Mouse (Mus musculus): ENCODE measurements around the gene Rbm38.

The Rbm38 gene

DNA sequence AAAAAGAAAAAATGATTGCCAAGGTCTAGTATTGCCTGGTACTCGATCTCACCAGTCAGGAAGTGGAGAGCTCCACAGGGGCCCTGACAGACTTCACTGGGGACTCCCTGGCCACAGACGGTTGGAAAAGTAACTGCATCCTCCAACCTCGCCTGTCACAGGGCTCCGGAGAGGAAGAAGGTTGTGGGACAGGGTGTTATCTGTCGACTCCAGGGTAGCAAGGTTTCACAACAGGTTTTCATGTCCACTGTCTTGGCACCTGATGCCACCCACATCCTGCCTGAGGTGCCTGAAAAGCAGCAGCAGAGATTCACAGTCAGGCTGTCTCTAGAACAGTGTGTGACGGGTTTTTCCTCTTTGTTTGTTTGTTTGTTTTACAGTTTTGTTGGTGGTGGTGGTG is 2.4 kb upstream of the Rbm38 start:
- DNase-seq (ENCODE audit: low spot score), result peak; percentile 89

DNA sequence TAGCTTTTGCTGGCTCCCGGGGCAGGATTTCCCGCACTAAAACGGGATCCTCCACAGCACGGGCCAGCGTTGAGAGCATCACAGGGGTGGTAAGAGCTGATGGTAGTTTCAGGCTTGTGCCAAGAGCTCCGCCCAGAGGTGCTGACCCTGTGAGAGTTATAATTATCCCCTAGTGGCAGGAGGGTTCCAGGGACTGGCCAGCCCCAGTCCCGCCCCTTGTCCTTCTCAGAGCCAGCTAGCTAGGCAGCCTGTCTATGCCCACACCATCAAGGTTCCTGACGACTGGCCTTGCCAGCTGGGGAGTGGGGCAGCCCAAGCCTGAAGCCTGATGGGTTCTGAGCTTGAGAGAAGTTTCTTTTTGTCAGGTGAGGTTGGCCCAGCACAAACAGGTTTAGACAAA is 1.7 kb upstream of the Rbm38 start:
- DNase-seq (ENCODE audit: low spot score), result no peak

DNA sequence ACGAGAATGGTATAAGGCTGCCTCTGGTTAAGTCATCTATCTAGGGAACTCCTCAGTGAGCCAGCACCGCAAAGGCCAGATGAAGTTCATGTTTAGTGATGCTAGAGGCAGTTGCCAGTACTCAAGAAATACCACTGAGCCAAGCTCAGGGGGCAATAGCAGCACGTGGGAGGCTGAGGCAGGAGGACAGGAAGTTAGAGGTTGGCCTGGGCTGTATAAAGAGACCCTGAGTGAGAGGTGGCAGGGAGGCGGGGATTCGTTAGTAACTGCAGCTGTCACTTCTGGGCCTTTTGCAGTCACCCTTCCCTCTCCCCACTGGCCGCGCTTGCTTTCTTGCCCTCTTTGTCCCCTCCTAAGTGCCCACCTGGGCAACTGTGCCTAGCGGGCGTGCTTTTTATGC is 976 bp upstream of the Rbm38 start:
- peak; percentile 75 for DNase-seq (ENCODE audit: low spot score)

DNA sequence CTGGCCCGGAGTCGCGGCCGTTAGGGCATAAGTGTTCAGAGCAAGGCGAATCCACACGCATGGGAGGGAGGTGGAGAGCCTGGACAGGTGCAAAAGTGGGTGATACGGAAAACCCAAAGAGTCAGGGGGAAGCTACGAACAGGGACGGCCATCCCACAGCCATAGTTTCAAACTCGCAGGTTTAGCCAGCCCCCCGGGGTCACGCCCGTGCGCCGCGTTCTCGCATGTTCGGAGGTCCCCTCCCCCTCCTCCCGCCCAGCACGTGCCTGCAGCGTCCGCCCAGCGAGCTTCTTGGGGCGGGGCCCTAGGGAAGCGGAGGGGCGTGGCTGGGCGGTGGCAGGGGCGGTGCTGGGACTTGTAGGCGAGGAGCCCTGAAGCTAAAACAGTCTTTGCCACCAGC is 508 bp upstream of the Rbm38 start:
- peak; percentile 92 for DNase-seq (ENCODE audit: low spot score)

- DNase-seq (ENCODE audit: low spot score), result peak; percentile 90
These were observed 1.3 kb downstream of the Rbm38 start for GRCm38 (mm10) chr2:173021633-173022055.

DNA sequence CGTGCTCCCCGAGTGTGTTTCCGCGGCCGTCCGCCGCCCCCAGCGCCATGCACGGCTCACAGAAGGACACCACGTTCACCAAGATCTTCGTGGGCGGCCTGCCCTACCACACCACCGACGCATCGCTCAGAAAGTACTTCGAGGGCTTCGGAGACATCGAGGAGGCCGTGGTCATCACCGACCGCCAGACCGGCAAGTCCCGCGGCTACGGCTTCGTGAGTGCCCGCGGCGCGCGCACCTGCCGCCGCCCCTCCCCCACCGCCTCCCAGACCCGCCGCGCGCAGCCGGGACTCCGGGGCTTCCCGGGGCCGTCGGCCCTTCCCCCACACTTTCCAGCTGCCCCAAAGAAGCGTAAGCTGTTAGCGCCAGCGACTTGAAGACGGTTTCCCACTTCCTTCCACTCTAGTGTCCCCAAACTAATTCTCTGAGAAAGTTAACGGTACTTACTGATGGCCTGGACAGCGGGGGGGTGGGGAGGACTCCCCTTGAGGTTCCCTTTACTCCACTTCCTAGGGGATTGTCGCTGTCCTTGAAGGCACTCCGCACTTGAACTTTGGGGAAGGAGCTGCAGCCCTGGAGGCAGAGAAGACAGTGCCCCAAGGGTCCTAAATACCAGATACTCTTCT is 1.9 kb downstream of the Rbm38 start:
- peak; percentile 41 for DNase-seq (ENCODE audit: low spot score)

DNA sequence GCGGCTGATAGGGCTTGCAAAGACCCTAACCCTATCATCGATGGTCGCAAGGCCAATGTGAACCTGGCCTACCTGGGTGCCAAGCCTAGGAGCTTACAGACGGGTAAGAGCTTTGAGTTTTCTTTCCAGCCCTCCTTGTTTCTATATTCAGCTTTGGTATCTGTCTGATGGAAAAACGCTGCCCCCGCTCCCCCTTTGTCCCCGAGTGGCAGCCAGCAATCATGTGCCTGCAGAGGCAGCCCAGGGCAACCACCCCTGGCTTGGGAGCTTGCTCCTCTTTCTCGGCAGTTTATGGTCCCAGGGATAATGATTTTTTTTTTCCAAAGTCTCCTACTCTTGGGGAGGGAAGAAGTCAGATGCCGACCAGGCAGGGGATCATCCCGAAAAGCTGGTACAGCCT is 2.5 kb downstream of the Rbm38 start:
- DNase-seq (ENCODE audit: low spot score), result no peak

DNA sequence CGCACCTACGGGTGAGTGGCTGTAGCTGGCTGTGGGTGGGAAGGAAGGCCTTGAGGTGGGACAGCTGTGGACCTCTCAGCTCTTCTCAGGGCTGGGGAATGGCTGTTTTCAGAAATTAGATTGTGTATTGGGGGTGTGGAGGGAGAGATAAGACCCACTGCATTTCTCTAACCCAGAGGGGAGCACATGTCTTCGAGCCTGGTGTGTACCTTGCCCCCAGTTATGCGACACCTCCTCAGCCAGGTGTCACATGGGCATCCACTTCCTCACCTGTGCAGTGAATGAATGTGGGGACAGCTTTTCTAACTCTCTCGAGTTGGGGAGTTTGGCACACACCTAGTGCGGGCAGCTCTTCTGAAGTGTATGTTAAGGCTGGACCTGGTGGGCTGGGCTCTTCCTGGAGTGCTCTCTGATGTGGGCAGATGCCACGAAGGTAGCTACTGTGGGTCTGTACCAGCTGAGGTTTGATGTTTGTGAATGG is 3.1 kb downstream of the Rbm38 start:
- peak; percentile 86 for DNase-seq (ENCODE audit: low spot score)

DNA sequence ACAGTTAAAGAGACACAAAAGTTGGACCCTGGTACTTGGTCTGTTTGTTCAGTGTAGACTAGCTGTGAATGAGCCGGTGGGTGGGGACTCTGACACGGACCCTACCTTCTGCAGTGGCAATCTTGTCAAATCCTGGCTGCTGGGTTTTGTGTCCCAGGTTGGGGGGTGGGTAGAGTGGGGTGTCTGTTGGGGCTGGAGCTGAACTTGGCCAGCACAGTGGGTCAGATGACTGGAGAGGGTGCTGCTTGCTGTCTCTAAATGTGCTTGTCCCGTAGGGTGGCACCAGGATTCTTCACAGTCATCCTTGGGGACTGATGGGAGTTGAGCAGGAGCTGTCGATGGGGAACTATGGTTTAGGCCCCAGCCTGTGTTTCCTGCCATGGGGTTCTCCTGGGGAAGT is 3.7 kb downstream of the Rbm38 start:
- DNase-seq (ENCODE audit: low spot score), result no peak

DNA sequence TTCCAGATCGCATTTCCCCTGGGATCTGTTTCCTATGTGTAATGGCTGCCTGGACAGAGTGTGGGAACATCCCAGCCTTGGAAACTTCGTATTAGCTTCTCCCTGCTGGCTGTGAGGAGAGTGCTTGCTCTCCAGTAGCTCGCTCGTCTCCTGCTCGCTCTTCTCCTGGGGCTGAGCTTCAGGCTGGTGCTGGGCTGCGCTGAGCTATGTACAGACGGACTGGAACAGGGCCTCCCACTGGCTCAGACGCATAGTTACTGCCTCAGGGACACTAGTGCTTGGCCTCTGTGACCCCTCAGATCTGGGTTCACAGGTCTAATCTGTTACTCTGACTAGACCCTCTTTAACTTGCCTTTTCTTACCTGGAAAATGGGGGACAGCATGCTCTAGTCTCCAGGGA is 4.1 kb downstream of the Rbm38 start:
- DNase-seq (ENCODE audit: low spot score), result no peak

DNA sequence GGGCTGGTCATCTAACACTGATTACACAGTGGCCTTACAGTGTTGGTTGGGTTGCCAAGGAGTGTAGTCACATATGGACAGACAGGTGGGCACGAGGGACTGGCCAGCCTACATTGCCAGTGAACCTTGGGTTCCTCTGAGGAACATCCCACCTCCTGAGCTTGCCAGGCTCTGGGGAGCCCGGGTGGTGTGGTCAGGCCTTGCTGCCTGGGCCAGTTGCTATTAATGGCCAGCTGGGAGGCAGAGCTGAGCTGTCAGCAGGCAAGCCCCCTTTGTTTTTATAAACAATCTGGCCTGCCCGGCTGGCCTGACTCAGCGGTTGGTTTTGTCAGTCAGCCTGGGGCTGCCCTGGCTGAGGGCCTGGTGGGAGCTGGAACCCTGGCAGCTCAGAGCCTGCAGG is 4.6 kb downstream of the Rbm38 start:
- DNase-seq (ENCODE audit: low spot score), result no peak

- DNase-seq (ENCODE audit: low spot score), result no peak
These were observed 6.0 kb downstream of the Rbm38 start for GRCm38 (mm10) chr2:173026286-173026685.

GRCm38 (mm10) chr2:173026688-173027131 is 6.4 kb downstream of the Rbm38 start:
- DNase-seq (ENCODE audit: low spot score), result peak; percentile 84

DNA sequence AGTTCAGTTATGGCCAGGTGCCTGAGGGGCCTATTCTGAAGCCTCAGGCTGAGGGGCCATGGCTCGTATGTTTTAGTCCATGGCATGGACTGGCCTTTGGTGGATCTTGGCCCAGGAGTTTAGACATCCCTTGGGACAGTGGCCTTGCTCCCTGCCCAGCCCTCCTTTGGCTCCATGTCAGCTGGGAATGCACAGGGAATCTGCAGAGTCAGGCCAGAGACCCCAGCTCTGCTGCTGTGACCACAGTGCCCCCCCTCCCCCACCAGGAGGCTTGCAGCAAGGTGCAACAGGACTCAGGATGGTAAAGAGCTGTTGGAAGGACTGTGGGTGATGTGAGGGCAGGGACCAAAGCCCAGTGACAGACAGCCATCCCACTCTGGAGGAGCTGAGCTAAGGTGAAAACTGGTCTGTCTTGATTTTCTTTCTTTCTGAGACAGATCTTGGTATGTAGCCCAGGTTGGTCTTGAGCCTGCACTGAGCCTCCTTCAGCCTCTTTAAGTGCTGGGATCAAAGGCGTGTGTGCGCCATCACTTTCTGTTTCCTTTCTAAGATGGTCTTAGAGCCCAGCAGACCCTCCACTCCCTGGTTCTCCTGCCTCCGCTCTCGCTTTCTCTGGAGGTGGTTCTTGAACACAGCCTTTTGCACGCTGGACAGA is 7.0 kb downstream of the Rbm38 start:
- no peak for DNase-seq (ENCODE audit: low spot score)

GRCm38 (mm10) chr2:173027824-173028495 is 7.7 kb downstream of the Rbm38 start:
- DNase-seq (ENCODE audit: low spot score), result no peak

GRCm38 (mm10) chr2:173028508-173029031 is 8.3 kb downstream of the Rbm38 start:
- no peak for DNase-seq (ENCODE audit: low spot score)

DNA sequence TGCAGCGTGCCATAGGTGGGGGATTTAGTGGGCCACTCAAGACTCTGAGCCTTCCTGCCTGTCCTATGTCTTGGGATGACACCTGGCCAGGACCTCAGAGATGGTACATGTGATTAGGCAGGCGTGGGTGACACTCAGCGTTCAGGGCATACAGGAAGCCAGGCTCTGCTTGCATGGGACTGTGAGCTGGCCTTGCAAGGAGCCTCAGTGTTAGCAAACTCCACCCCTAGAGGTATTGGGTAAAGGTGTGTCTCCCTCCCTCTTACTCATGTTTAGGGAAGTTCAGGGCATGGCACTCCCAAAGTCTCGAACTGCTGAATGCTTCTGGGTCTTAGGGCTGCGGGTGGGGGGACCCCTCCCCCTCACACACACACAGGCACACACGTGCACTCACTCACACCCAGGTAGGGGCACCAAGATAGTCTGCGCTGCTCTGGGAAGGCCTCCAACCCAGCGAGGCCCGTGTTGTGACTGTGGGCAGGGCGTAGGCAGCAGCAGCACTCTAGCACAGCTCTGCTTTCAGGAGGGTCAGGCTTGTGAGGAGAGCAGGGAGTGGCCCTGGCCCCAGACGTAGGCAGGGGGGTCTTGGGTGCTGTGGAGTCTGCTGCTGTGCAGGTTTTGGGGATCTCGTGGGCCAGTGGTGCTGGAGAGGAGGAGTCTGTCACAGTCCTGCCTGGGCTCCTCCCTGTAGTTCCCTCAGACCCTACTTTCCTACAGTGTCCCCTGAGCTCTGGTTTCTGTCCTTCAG is 10.5 kb downstream of the Rbm38 start:
- peak; percentile 35 for DNase-seq (ENCODE audit: low spot score)

GRCm38 (mm10) chr2:173033531-173033930 is 13.2 kb downstream of the Rbm38 start:
- DNase-seq (ENCODE audit: low spot score), result peak; percentile 31

- DNase-seq (ENCODE audit: low spot score), result no peak
These were observed 14.7 kb downstream of the Rbm38 start for GRCm38 (mm10) chr2:173034998-173035397.

DNA sequence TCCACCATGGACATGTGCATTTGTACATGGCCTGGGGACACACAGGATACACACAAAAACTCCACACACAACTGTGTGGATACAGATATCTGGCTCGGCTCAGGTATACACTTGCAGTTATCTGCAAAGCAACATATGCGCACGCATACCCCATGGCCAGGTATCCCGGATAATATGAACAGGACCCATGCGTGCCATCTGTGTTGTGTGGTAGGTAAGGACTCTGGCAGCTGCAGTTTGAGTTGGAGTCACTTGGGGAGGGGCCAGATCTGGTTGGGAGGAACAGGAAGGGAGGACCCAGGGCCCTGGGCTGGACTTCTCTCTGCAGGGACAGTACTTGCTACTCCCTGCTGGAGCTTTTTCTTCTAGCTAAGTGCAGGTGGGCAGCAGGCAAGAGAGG is 15.4 kb downstream of the Rbm38 start:
- DNase-seq (ENCODE audit: low spot score), result no peak

DNA sequence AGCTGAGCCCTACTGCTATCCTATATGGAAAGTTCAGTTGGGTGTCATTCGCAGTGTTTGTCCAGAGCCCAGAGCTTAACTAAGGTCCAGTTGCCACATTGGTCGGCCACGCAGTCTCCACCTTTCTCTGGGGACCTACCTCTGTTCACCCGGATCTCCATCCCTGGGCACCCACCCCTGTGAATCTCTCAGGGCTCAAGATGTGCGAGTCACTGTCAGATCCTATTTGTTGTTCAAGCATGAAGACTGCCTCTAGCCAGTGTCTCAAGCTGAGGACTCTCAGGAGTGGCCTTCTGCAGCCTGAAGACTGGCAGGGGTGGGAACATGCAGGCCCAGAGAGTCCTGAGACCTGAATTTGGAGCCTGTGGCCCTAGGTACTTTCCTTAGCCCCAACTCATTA is 15.8 kb downstream of the Rbm38 start:
- DNase-seq (ENCODE audit: low spot score), result no peak

GRCm38 (mm10) chr2:173036611-173037010 is 16.3 kb downstream of the Rbm38 start:
- no peak for DNase-seq (ENCODE audit: low spot score)
